Mouse (Mus musculus) kidney, adult 9 months (tissue): Measurements from ENCODE around the gene Dscam.

Source experiments
- DNase-seq: peaks from one replicate; pipeline ENCODE4 v3.0.0; 2022

Dscam gene

DNA sequence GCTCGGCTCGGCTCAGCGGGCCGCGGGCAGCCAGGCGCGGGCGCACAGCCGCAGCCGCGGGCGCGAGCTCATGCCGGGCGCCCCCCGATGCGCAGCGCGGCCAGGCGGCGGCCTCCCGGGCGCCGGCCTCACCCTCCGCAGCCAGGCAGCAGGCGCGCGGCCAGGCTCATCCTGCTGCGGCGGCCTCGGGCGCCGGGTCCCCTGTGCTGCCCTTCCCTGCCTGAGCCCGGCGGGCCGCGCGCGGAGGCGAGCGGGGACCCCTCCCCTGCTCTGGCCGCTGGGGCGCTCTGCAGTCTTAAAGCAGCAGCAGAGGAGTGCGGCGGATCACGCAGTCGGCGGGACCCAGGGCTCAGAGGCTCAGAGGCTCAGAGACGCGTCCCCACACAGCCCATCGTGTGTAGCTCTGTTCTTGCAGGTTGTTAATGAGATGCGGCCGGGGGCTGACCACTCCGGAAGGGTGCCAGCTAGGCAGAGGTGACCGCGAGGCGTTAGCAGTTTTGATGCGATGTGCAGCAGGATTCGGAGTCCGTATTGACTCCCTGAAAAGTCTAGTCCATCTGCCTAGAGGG lies at the start of gene Dscam:
Gene Dscam (minus strand): TSS at position 240 of the 569 bp plus-strand sequence.
- DNase-seq: no peak

DNA sequence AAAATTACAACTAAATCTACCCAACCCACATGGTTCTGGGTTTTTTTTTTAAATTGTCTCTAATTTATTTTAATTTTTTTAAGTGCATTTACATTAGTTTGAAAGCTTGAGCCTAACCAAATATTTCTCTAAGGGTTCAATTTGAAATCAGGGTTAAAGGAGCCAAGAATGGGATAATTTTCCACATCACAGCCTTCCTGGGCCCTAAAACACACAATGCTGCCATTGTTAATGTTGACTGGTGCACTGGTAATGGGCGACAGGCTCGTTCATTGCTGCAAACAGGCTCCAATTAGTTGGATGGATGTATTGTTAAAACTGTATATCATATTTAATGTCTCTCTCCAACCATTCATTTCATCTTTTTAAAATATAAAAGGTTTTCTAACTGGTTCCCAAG lies 48.8 kb upstream of the Dscam start:
- DNase-seq: no peak

DNA sequence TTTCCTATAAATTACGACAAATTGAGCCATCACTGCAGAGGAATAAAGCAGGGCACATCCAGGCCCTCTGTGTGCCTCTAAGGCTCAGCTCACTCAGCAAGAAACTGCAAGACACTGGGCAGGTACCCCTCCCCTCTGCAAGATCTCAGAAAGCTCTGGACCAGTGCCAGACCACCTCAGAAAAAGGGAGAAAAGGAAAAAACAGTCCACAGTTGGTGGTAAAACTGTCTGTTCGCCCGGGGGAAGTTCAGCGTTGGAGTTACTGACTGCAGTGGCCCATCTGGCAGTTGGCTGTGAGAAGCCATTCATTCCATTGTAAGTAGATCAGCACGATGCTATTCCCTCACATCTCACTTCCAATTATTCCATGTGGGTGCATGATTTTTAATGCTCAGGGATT lies 39.4 kb upstream of the Dscam start:
- DNase-seq: no peak

GRCm38 (mm10) chr16:97208276-97208675 lies 37.7 kb upstream of the Dscam start:
- no peak for DNase-seq

DNA sequence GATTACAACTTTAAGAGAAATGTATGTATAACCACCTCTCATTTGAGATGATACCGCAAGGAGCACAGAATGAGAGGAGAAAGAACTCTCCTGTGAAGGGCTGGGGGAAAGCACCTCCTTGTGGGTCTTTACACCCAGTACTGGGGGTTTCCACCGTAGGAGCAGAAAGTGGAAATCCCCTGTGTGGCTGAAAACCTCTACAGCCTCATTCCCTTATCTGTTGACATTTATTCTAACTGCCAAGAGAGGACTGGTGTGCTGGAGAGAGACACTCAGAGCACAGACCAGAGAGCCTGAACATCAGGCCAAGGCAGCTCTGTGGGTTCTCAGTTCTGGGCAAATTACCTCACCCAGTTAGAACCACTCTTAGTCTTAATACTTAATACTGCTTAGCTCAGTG lies 33.5 kb upstream of the Dscam start:
- no peak for DNase-seq

GRCm38 (mm10) chr16:97203554-97203953 lies 33.0 kb upstream of the Dscam start:
- no peak for DNase-seq

DNA sequence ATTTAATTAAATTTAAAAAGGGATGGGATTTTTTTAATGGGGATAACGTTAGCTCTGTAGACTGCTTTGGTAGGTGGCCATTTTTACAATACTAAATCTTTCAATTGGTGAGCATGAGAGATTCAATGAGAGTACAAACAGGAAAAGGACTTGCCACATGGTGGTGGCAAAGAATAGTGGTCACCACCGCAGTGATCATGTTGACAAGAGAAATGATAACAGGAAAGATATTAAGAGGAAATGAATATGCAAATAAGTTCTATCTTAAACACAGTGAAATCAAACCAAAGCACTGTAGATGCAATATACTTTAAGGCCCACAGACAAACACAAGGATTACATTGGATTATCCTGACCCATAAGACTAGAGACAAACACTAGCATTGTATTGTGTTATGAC lies 24.1 kb upstream of the Dscam start:
- DNase-seq: no peak

DNA sequence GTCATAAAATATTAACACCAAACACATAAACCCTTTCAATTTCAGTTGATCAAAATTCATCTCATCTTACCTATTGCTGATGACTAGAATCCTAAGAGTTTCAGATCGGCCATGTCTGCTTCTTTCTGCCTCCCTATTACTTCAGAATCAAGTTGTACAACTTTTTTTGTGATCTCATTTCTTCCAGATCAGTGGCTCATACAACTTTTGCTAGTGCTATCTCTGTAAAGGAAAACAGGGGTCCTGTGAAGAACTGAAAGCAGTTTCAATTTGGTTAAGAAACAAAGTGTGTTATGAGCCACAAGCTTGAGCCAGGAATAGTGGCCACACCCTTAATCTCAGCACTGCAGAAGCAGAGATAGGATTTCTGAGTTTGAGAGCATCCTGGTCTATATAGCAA lies 23.6 kb upstream of the Dscam start:
- DNase-seq: no peak

- no peak for DNase-seq
Observed at GRCm38 (mm10) chr16:97192296-97192695, 21.7 kb upstream of the Dscam start.

GRCm38 (mm10) chr16:97190604-97191003 lies 20.1 kb upstream of the Dscam start:
- no peak for DNase-seq

GRCm38 (mm10) chr16:97171500-97171899 lies 948 bp upstream of the Dscam start:
- no peak for DNase-seq

DNA sequence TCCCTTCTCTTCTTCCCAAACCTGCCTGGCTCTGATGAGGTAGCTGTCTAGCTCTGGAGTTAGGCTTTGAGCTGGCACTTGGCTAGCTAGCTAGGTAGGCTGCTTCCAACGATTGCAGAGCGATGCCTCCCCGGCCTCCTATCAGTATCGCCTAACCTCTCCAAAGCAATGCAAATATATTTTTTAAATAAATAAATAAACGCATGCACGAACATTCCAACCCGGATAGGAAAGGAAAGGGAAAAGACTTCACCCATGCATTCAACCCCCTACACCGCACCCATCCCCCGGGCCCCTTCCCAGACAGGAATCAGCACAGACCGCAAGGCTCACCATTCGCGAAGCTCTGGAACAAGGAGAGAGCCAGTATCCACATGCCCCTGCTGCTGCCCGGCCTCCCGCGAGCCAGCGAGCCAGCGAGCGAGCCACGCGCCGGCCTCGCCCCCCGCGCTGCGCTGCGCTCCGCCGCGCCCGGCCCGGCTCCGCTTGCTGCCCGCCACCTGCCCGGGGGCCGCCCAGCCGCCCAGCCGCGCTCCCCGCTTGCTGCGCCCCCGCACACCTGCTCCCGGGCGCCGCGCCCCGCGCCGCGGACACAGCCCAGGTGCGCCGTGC lies 545 bp downstream of the Dscam start:
- no peak for DNase-seq

DNA sequence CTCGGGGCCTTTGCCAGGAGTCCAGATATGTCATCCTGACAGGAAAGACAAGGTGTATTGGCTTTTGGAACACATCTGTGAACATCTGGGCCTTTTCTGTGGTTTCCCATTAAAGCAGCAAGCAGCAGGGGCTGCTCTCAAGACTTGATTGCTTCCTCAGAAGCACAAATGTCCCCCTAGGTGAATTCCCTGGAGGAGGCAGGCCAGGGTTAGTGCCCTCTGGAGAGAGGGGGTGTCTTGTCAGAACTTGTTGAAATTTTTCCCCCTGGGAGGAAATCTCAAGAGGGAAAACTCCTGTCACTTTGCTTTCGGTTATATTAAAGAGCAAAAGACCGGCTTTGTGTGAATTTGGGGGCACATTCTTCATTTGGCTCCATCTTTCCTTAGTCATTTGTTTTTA lies 1.9 kb downstream of the Dscam start:
- no peak for DNase-seq

DNA sequence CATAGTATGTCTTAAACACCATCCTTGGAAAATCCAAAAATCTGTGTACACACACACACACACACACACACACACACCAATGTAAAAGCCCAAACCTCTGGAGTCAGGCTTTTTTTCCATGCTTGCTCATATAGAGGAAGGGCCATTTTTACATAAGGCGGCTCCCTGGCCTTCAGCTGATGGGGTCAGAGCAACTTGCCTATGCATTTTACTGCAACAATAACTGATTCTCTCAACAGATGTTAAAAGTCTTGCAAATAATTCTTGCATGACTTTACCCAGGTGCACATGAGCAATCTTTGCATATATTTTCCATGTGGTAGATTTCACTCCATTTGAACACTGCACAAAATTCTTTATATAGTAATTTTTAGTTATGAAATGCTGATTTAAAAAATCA lies 2.5 kb downstream of the Dscam start:
- DNase-seq: no peak

- DNase-seq: no peak
Observed at GRCm38 (mm10) chr16:97166166-97166565, 4.4 kb downstream of the Dscam start.

DNA sequence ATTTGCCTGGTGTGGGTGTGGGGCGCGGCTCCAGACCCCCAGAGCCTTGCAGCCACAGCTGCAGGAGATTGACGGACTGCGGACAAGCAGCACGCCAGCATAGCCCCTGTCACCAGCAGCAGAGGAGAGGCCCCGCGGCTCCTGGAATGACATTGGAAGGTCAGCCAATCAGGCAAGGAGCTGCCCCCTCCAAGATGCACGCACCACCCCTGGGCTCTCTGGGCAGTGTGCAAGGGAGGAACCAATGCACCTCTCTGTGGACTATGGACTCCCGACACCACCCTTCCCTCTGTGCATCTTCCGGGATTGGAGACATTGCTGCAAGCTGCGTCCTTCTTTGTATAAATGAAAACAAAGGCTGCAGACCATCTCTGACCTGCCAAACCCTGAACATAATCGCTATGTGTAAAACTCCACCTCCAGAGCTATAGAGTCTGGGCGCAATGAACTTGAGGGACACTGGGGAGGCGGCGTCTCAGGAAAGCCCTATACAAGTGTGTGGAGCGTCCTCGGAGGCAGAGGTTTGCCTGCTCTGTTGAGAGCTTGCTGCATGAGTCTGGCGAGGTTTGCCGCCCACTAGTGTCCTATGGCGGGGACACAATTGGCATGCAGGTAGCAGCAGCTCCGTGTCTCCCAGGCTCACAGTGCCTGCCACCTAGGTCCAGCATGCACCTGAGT lies 5.0 kb downstream of the Dscam start:
- DNase-seq: peak; percentile 46

GRCm38 (mm10) chr16:97158279-97158678 lies 12.3 kb downstream of the Dscam start:
- DNase-seq: no peak

DNA sequence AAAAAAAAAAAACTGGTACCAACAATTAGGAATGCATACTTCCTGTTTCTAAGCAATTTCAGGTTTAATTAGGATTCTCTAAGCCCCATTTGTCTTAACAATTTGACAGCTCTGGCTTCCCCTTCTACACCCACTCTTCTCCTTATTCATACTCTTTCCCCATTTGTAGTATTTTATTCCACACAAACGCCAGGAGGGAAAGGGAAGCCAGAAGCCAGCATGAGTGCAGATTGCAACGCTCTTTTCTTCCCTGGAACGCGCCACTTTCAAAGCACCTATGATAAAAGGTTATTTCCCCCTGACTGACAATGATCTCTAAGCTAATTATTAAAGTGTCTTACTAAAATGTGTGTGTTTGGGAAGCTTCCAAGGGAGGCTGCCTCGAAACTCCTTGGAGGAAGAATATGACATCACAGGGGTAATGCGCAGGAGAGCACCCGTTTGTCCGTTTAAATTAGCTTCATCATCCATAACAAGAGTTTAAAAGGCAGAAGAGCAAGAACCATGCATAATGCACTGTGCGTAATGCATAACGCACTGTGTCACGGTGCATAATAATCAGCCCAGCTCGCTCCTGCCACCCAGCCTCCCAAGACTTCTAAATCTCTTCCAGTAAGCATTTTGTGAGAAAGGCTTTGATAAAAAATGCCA lies 25.9 kb downstream of the Dscam start:
- DNase-seq: no peak

DNA sequence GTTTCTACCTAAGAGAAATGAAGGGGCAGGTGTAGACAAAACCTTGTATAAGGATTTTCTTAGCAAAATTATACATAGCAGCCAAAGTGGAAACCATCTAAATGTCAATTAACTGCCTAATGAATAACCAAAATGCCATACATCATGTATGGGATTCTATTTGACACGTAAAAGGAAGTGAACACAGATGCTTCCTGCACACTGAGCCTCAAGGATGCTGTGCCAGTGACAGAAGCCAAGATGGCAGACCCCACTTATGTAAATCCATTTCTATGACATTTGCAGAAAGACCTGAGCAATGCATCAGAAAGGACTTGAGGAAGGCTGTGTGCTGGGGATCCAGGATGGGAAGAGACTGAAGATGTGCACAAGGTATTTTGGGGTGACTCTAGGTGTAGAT lies 28.6 kb downstream of the Dscam start:
- no peak for DNase-seq

- no peak for DNase-seq
Observed at GRCm38 (mm10) chr16:97135003-97135827, 35.3 kb downstream of the Dscam start.

GRCm38 (mm10) chr16:97127296-97127695 lies 43.3 kb downstream of the Dscam start:
- no peak for DNase-seq

- DNase-seq: no peak
Observed at GRCm38 (mm10) chr16:97110028-97110427, 60.5 kb downstream of the Dscam start.

- DNase-seq: no peak
Observed at GRCm38 (mm10) chr16:97105266-97105665, 65.3 kb downstream of the Dscam start.
